ENCODE assay signal across 13 mouse cellular contexts in genomic region chr2:25741671-25742070, GRCm38 (mm10). TPM values are rescaled to one million over a fixed set of nuclear protein-coding genes. Genes with fewer than 3 reads are reported as not detected.
"Had no signal": no experiment of that assay in that cellular context is flagged by ENCODE, and none has a peak within 500 bp of the region (broad histone marks: within the 10 kb centered on the region; RNA-seq: fewer than 3 reads in every experiment).

No protein-coding gene starts in this region.

- DNase-seq: kidney, postnatal 25 days; liver; liver, embryonic 13.5 days; liver, postnatal 0 days; lung, postnatal 14 days; midbrain, embryonic 14.5 days; right cerebral cortex, adult 18-20 months; right cerebral cortex, postnatal 4 days; thymus, adult 2 months; thymus, postnatal 25 days had no signal

- ATAC-seq: liver, postnatal 0 days had no signal

RNA-seq across cellular contexts. Expression of gene Obp2b, which starts 4.9 kb away (rescaled TPM):
- total RNA-seq: layer of hippocampus, adult 18-20 months; layer of hippocampus, postnatal 10 days; left cerebral cortex, postnatal 36 days had no signal

RNA-seq across cellular contexts. Expression of gene Lcn3, which starts 23.7 kb away (rescaled TPM):
- total RNA-seq: layer of hippocampus, adult 18-20 months; layer of hippocampus, postnatal 10 days; left cerebral cortex, postnatal 36 days had no signal

RNA-seq across cellular contexts. Expression of gene Lcn11, which starts 35.1 kb away (rescaled TPM):
- total RNA-seq: layer of hippocampus, adult 18-20 months; layer of hippocampus, postnatal 10 days; left cerebral cortex, postnatal 36 days had no signal

RNA-seq across cellular contexts. Expression of gene Gm13539, which starts 40.4 kb away (rescaled TPM):
- total RNA-seq: layer of hippocampus, adult 18-20 months; layer of hippocampus, postnatal 10 days; left cerebral cortex, postnatal 36 days had no signal
